Mouse (Mus musculus) lung, embryonic 16.5 days (tissue): ENCODE results near the gene Fkbp1b. TPM values are rescaled to one million over a fixed set of nuclear protein-coding genes. Genes with fewer than 3 reads are reported as not detected.
"Not testable (repeated sequence)": the region's sequence is repeated elsewhere in the genome, so short reads cannot be mapped to it uniquely, and the experiment has no call there.

Source experiments
- ATAC-seq: fragments of 200-750 bp; cut with Nextera tagmentation; 2 replicates; pipeline ENCODE4 v1.8.0; 2017; ENCODE audit warnings: low read depth, mild to moderate bottlenecking, moderate library complexity
- H3K27ac ChIP-seq: fragments of 300-500 bp; sonication (generic); 2 replicates; pipeline ENCODE4 v1.5.1; 2014; ENCODE audit warnings: mild to moderate bottlenecking, control low read depth, low read length
- H3K27me3 ChIP-seq: fragments of 300-500 bp; sonication (generic); 2 replicates; pipeline ENCODE4 v1.6.1; 2014; ENCODE audit warnings: low read depth, low read length, mixed read lengths; ENCODE audit not compliant: control insufficient read depth, insufficient read depth
- H3K36me3 ChIP-seq: fragments of 300-500 bp; sonication (generic); 2 replicates; pipeline ENCODE4 v1.6.1; 2014; ENCODE audit warnings: low read length; ENCODE audit not compliant: control insufficient read depth, insufficient read depth
- H3K4me1 ChIP-seq: fragments of 300-500 bp; sonication (generic); replicated peaks from 2 replicates; pipeline ENCODE4 v1.6.1; 2014; ENCODE audit warnings: low read length, mixed read lengths; ENCODE audit not compliant: control insufficient read depth, insufficient read depth
- H3K4me2 ChIP-seq: fragments of 300-500 bp; sonication (generic); 2 replicates; pipeline ENCODE4 v1.6.1; 2014; ENCODE audit warnings: low read depth, low read length, control low read depth
- H3K4me3 ChIP-seq: fragments of 300-500 bp; sonication (generic); 2 replicates; pipeline ENCODE4 v1.5.1; 2014; ENCODE audit warnings: mild to moderate bottlenecking, low read length, control low read depth
- H3K9ac ChIP-seq: fragments of 300-500 bp; sonication (generic); 2 replicates; pipeline ENCODE4 v1.6.1; 2014; ENCODE audit warnings: low read length, control low read depth
- H3K9me3 ChIP-seq: fragments of 300-500 bp; sonication (generic); 2 replicates; pipeline ENCODE4 v1.6.1; 2016; ENCODE audit warnings: low read length; ENCODE audit not compliant: control insufficient read depth
- WGBS: fragments of 180-500 bp; shearing (Covaris S2); extraction: QIAGEN DNeasy Blood & Tissue Kit; methylation state at CpG from one replicate; pipeline ENCODE4 v1.1.7; 2014; 5-methylcytosine and 5-hydroxymethylcytosine counted together
- polyA plus RNA-seq: library from polyadenylated mRNA; unstranded; fragments of >200 nt; fragmentation: Nextera tagmentation; extraction: Ambion mirVana; gene quantifications from 2 replicates; pipeline ENCODE4 v1.2.1, GENCODE M21; 2015

Gene Fkbp1b
- polyA plus RNA-seq, 1 experiment from 2014 or later: 9.3 TPM

DNA sequence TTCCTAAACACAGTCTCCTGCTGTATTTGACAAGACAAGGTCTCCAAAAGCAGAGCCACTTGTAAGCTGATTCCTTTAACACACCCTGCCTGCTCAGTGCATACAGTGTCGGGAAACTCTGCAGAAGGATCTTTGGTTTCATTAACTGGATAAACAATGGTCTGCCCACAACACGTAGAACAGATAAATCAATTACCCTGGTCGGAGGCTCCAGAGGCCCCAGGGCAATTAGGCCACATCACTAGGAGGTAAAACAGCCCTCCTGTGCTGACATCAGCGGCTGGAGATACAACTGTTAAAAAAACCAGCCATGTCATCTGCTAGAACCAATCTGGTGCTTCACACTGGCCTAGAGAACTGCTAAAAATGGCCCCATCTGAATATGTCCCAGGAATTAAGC, 4.4 kb downstream of the Fkbp1b start:
- Histone ChIP-seq H3K27me3 (no peaks in the 10 kb centered on the region), H3K4me3 (no peak overlapping the region), H3K9me3 (no peaks in the 10 kb centered on the region), H3K27ac (no peak overlapping the region), H3K36me3 (no peaks in the 10 kb centered on the region; the same call in 1 of the 2 replicates), H3K4me2 (no peak overlapping the region), H3K9ac (no peak overlapping the region), H3K4me1 (peaks cover 13% of the 10 kb centered on the region)
- WGBS: 25% methylated on average over 4 of the region's 4 CpGs
- ATAC-seq: no peak

GRCm38 (mm10) chr12:4827256-4827655, 14.1 kb downstream of the Fkbp1b start:
- 68% methylated on average over 3 of the region's 3 CpGs for WGBS
- H3K4me1 ChIP-seq: no peaks in the 10 kb centered on the region
- ATAC-seq: no peak

GRCm38 (mm10) chr12:4817361-4818101, 23.9 kb downstream of the Fkbp1b start, which contains the start of gene Sf3b6:
TSS of gene Sf3b6 (plus strand) at chr12:4817544.
- ATAC-seq: peak; percentile 98
- Histone ChIP-seq H3K4me1 (peaks cover 9% of the 10 kb centered on the region; the same call in 1 of the 2 replicates), H3K4me3 (peak within 1 kb of the TSS; percentile 78), H3K27me3 (no peaks in the 10 kb centered on the region), H3K36me3 (peaks cover 3% of the 10 kb centered on the region), H3K9ac (peak within 1 kb of the TSS; percentile 85), H3K9me3 (no peaks in the 10 kb centered on the region), H3K27ac (peak within 1 kb of the TSS; percentile 94), H3K4me2 (peak within 1 kb of the TSS; percentile 81)
- WGBS: under 1% methylated on average over 49 of the region's 49 CpGs

More at GRCm38 (mm10) chr12:4827256-4827655, 14.1 kb downstream of the Fkbp1b start:
- H3K27me3 ChIP-seq: no peaks in the 10 kb centered on the region
- H3K9ac ChIP-seq: no peak overlapping the region
- peaks cover 13% of the 10 kb centered on the region for H3K36me3 ChIP-seq
- H3K4me2 ChIP-seq: no peak overlapping the region
- H3K9me3 ChIP-seq: no peaks in the 10 kb centered on the region
- H3K4me3 ChIP-seq: no peak overlapping the region
- no peak overlapping the region for H3K27ac ChIP-seq

DNA sequence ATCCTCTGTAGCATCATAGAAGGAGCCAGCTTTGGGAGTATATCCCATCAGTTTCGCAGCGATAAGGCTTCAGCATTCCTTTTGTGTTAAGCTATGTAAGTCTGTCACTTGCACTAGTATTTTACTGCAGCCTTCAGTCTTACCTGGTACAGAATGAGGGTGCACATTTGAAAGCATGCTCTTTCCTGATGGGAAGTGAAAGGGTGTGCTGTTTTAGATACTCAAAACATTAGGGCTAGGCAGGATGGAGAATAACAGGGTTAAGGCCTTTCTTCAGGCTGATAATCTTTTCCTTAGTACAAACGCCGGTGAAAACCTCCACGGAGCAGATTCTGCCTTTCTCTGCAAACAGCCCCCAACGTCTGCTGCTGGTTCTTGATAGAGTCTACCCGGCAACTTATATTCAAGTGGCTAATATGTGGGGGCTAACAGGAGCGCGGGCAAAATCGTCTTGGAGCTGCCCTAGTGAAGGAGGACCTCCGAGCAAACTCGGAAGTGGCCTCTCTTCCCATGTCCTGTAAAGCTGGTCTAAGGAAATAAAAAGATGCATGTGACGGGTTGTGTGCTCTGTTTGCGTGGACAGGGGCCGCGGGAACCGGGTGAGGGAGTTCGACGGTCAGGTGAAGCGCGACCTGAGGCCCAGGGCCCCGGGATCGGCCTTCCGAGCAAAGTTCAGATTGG, 24.6 kb downstream of the Fkbp1b start:
- Histone ChIP-seq H3K9ac (peak overlapping the region; percentile 85), H3K27ac (peak overlapping the region; percentile 94), H3K4me1 (peaks cover 9% of the 10 kb centered on the region; the same call in 1 of the 2 replicates), H3K27me3 (no peaks in the 10 kb centered on the region), H3K4me2 (peak overlapping the region; percentile 81), H3K36me3 (peaks cover 3% of the 10 kb centered on the region), H3K4me3 (peak overlapping the region; percentile 78), H3K9me3 (no peaks in the 10 kb centered on the region)
- peak; percentile 73 for ATAC-seq
- WGBS: 8% methylated on average over 24 of the region's 24 CpGs

- H3K4me3 ChIP-seq: no peak overlapping the region
- no peak overlapping the region for H3K9ac ChIP-seq
- H3K4me2 ChIP-seq: no peak overlapping the region
- peaks cover 7% of the 10 kb centered on the region; the same call in 1 of the 2 replicates for H3K4me1 ChIP-seq
- no peaks in the 10 kb centered on the region for H3K36me3 ChIP-seq
- WGBS: 65% methylated on average over 4 of the region's 4 CpGs
- H3K9me3 ChIP-seq: no peaks in the 10 kb centered on the region
- no peak overlapping the region for H3K27ac ChIP-seq
- no peaks in the 10 kb centered on the region for H3K27me3 ChIP-seq
- peak; percentile 21; the same call in 1 of the 2 replicates for ATAC-seq
Observed at GRCm38 (mm10) chr12:4813636-4814035, 27.8 kb downstream of the Fkbp1b start.

DNA sequence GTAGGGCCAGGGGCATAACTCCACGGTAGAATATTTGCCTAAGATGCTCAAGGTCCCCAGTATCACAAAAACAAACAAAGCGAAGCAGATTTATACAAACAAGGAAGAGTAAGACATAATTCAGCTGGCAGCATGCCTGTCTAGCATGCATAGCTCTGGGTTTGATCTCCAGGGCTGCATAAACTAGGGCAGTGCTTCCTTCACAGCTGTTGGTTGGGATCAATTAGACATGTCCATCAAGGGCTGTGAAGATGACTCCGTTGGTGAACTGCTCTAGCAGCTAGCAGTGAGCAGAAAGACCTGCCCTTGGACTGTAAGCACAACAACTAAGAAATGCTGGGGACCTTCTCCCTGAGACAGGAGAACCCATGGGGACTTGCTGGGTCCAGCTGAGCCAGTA, 29.7 kb downstream of the Fkbp1b start:
- no peak overlapping the region for H3K27ac ChIP-seq
- H3K4me2 ChIP-seq: no peak overlapping the region
- no peaks in the 10 kb centered on the region for H3K9me3 ChIP-seq
- no peaks in the 10 kb centered on the region for H3K27me3 ChIP-seq
- H3K4me1 ChIP-seq: peaks cover 3% of the 10 kb centered on the region; the same call in 1 of the 2 replicates
- no peaks in the 10 kb centered on the region for H3K36me3 ChIP-seq
- H3K4me3 ChIP-seq: no peak overlapping the region
- no peak for ATAC-seq
- WGBS: 19% methylated on average over 3 of the region's 3 CpGs
- no peak overlapping the region for H3K9ac ChIP-seq

GRCm38 (mm10) chr12:4811036-4811435, 30.4 kb downstream of the Fkbp1b start:
- no peaks in the 10 kb centered on the region for H3K36me3 ChIP-seq
- no peak overlapping the region for H3K4me3 ChIP-seq
- no peaks in the 10 kb centered on the region for H3K27me3 ChIP-seq
- ATAC-seq: no peak
- no peak overlapping the region for H3K27ac ChIP-seq
- H3K4me1 ChIP-seq: no peaks in the 10 kb centered on the region
- H3K4me2 ChIP-seq: no peak overlapping the region
- 76% methylated on average over 4 of the region's 4 CpGs for WGBS
- no peak overlapping the region for H3K9ac ChIP-seq
- no peaks in the 10 kb centered on the region for H3K9me3 ChIP-seq

DNA sequence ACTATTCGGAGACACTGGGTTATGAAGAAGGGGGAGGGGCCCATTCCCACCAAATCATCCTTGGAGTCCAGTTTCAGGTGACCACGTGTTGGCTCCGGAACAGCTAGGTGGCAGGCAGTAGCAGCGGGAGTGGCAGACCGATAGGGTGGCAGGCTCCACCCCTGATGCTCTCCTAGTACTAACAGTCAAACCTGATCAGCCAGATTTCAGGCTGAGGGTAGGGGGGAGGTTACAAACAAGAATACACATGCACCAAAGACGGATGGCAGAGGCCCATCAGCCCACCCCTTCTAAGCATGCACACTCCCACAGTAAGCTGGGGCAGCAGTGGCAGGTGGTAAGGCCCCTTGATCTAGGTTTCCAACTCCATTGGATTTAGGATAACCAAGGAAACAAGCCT, 43.9 kb downstream of the Fkbp1b start:
- 60% methylated on average over 6 of the region's 6 CpGs for WGBS
- not testable (repeated sequence) for H3K27me3 ChIP-seq, H3K9me3 ChIP-seq, H3K36me3 ChIP-seq, H3K4me3 ChIP-seq, H3K4me1 ChIP-seq, ATAC-seq, H3K27ac ChIP-seq, H3K9ac ChIP-seq, H3K4me2 ChIP-seq

DNA sequence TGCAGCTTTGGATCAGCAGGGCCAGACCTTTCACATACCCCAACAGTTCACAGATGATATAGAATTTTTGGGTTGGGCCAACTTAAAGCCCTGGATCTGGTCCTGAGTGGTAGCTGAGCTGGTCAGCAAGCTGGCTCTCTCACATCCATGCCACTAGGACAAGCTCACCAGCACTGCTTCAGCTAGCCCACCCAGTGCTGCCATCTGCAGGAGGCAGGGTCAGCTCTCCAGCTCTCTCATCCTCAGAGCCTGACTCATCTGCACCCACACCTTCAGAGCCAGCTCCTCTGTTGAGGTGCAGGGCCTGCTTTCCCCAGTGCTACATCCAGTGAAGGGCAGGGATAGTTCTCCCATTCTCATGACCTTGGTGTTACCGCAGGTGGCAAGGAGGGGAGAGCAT, 47.7 kb downstream of the Fkbp1b start:
- WGBS: 80% methylated on average over 1 of the region's 1 CpGs
- no peak overlapping the region for H3K9ac ChIP-seq
- H3K4me1 ChIP-seq: no peaks in the 10 kb centered on the region
- no peak overlapping the region for H3K4me2 ChIP-seq
- no peaks in the 10 kb centered on the region for H3K9me3 ChIP-seq
- ATAC-seq: no peak
- H3K4me3 ChIP-seq: no peak overlapping the region
- H3K36me3 ChIP-seq: no peaks in the 10 kb centered on the region
- no peaks in the 10 kb centered on the region for H3K27me3 ChIP-seq
- H3K27ac ChIP-seq: no peak overlapping the region
